Mouse (Mus musculus) left cerebral cortex, postnatal 4 days (tissue): Measurements from ENCODE around the gene Zfp2. TPM values are rescaled to one million over a fixed set of nuclear protein-coding genes. Genes with fewer than 3 reads are reported as not detected.

Experiments
- DNase-seq: peaks from one replicate; pipeline ENCODE4 v3.0.0-alpha.2; 2022
- intact Hi-C: fragments of 180-260 bp; cut with DNase I; formaldehyde crosslinking; loops from one replicate; pipeline ENCODE4 v1.15.1; 2025
- total RNA-seq, 2 experiments: library from RNA; stranded (reverse); gene quantifications; 2 replicates each; pipeline ENCODE4 v1.2.3; 2021

The Zfp2 gene
- 10 to 100 TPM; 33.7 to 39.2 TPM for total RNA-seq

DNA sequence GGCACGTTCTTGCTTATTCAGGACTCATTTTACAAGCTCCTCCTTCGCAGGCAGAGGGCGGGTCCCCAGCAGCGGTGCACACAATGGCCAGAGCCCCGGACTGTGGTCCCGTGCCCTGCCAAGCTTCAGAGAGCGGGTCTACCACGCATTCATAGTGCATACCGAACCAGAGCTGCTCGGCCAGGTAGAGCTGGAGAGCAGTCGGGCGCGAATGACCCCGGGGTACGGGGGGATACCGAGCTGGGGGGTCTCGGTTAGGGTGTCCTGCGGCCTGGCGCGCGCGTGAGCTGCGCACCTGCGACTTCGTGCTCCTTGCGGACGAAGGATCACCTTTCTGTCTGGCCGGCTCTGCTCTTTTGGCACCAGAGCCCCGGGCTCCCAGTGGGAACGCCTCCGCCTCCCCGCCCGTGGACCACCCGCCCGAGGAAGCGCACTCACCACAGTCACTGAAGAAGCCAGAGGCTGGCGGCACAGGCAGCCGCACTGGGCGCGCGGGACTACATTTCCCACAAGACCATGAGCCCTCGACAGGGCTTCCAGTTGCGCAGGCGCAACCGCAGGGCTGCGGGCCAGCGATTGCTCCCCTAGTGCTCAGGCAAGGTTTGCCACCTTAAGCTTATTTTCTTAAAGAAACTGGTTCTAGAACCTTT is at the start of gene Zfp2:
Gene Zfp2 (minus strand): TSS at position 495 of the 650 bp plus-strand sequence.
- peak; percentile 95 for DNase-seq
- intact Hi-C loops = no loop called here

DNA sequence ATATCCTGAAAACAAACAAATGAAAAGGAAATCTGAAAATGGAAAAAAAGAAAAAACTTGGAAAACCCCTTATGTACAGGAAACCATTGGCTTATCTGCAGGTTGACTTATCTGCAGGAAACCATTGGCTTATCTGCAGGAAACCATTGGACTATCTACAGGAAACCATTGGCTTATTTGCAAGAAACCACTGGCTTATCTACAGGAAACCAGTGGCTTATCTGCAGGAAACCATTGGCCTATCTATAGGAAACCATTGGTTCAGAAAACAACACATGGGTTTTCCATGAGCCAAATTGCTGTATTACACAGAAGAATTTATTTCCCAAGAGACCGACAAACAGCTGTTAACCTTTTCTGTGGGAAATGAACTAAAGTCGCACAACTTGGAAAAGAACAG is 48.9 kb upstream of the Zfp2 start:
- no peak for DNase-seq
- intact Hi-C loops = no loop called here

DNA sequence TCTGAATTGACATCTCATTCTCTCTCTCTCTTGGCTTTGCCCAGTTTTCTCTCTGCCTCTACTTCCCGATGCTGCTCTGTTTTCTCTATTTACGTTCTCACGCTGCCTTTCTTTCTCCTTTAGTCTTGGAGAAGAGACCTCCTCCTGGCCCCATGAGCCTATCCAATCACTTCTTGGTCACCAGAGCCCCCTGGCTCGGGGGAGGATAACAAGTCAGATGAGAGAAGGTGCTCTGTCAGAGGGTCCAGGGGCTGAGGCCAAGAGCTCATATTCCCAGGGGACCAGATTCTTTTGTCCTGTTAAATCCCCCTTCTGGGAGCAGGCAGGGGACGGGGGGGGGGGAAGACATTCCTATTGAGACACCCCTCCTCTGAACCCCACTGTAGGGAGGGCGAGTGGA is 37.7 kb upstream of the Zfp2 start, which contains the start of gene Prop1:
Gene Prop1 (minus strand): TSS at position 101 of the 400 bp plus-strand sequence.
- intact Hi-C loops = no loop called here
- DNase-seq = no peak

DNA sequence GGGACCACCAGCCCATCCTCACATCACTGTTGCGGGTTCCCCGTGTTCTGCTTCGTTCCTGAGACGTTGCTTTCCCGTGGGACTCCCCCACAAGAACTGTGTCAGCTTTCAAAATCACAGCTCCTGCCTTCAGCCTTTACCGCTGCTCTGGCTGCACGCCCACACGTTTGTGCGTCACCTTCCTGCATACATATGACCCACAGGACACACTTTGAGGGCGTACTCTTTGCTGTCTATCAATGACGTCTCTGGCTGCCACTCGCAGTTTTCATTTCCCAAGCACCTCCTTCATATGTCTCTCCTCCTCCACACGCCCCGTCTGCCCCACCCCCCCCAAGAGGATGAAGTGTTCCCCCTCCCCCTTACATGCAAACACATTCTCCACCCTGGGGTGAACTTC is 36.3 kb upstream of the Zfp2 start:
- intact Hi-C loops = no loop called here
- DNase-seq = no peak

DNA sequence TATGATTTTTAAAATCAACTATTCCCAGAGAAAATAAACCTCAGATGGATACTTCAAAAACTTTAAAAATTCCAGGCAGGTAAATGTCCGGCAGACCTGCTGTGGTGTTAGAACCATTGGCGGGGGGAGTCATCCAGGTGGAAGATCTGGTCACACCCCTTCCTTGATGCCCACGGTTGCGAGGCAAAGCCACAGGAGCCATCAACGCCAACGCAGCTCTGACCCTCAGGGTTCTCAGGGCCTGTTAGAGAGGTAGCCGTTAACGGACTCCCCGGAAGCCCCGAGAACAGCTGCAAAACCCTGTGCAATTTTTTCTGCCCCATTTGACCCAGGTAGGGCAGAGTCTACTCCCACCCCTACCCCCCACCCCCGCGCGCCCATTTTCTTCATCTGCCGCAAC is 27.5 kb upstream of the Zfp2 start, which contains the start of gene 4933414I15Rik:
Gene 4933414I15Rik (minus strand): TSS at position 260 of the 400 bp plus-strand sequence.
- intact Hi-C loops = loop anchor here (5.0 kb wide), 3 partner anchors 89 to 319 kb away; partner anchors contain the start of genes BC049762 and Clk4

DNA sequence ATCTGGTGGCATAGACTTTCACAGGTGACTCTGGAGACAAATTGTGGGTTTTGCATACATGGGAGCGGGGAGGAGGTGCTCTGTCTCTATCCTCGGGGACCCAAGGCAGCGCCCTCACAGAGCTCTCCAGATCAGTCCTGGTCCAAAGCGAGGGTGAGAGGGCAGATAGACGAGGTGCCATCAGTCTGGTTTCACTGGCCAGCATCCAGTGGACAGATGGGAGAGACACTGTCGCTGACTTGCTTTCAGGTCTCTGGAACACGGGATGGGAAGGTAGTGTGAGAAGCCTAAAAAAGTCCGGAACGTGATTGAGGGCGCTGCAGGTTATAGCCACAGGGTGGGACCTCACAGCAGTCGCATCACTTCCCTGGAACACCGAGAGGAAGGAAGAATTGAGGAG is 26.4 kb upstream of the Zfp2 start:
- no peak for DNase-seq
- intact Hi-C loops = loop anchor here (5.0 kb wide), 3 partner anchors 90 to 320 kb away; partner anchors contain the start of genes BC049762 and Clk4

More for the DNA sequence above, 27.5 kb upstream of the Zfp2 start, which contains the start of gene 4933414I15Rik:
- no peak for DNase-seq

DNA sequence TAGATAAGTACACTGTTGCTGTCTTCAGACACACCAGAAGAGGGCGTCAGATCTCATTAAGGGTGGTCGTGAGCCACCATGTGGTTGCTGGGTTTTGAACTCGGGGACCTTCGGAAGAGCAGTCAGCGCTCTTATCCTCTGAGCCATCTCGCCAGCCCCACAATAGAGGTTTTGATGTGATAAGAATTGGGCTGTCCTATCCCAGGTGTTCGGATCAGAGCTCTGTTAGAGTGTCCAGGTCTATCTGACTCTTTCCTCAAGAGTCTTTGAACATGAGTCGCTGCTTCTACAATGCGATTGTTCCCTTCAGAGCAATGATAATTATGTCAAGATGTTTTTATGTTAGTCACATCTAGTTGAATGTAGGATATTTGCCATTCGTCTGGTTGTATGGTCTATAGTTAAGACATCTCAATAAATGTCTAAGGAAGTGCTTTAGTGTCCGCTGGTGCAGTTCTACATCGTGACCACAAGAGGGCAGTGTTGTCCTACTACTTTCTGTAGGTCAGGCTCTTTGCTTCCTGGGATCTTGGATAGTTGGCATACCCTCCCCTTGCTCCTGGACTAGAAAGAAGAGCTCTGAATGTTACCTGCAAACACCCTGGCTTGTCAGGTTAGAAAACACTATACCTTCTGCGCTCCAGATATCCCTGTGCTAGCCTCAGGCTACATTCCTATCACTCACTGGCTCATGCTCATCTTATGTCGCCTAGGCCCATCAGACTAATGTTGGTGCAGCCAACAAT is 23.8 kb upstream of the Zfp2 start:
- peak; percentile 20 for DNase-seq
- intact Hi-C loops = loop anchor here (5.0 kb wide), 3 partner anchors 93 to 323 kb away; partner anchors contain the start of genes BC049762 and Clk4

DNA sequence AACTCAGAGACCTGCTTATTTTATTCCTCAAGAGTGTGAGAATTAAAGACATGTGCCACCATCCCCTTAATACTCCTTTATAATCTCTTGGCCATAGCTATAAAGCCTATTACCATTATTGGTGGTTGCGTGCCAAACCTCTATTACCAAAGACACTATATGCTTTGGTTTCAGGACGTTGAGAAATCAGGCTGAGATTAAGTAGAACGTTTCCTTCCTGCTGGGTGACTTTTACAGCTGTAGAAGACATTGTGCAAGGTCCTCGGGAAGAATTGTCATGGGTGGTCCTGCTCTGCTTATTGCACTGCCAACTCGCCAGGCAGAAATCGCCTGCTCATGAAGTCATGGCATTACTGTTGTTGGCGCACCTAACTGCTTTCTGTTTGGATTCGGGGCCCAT is 22.5 kb upstream of the Zfp2 start:
- DNase-seq = no peak
- intact Hi-C loops = no loop called here

DNA sequence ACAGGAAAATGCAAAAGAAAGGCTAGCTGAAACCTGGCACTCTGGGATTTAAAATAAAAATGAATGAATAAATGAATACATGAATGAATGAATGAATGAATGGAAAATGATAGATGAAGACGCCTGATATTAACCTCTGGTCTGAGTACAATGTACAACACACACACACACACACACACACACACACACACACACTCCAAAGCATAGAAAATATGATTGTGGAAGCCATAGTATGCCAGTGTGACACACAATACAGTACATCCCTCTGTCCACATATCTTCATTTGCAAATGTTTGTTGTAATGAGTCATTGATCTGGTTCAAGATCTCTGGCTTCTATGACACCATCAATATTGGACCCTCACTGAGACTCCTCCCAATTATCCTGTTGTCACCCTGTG is 16.1 kb upstream of the Zfp2 start:
- intact Hi-C loops = no loop called here
- DNase-seq = no peak

DNA sequence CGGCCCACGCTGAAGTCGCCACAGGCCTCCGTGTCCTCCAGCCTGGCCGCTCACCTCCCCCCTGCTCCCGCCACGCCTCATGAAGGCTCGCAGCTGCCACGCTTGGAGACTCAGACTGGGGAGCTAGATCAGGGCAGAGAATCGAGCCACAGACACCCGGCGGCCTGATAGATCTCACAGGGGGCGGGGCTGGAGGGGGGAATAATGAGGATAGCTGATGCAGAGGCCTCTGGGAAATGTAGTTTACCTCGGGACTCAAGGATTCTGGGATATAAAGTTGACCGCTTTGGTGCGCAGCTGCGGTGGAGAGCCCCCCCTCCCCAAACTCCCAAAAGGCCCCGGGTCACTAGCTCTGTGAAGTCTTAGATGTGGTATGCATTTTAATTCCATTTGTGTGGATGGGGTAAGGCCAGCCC is 15.5 kb upstream of the Zfp2 start, which contains the start of gene Zfp354b:
Gene Zfp354b (minus strand): TSS at position 183 of the 416 bp plus-strand sequence.
- intact Hi-C loops = no loop called here
- DNase-seq = peak; percentile 92

DNA sequence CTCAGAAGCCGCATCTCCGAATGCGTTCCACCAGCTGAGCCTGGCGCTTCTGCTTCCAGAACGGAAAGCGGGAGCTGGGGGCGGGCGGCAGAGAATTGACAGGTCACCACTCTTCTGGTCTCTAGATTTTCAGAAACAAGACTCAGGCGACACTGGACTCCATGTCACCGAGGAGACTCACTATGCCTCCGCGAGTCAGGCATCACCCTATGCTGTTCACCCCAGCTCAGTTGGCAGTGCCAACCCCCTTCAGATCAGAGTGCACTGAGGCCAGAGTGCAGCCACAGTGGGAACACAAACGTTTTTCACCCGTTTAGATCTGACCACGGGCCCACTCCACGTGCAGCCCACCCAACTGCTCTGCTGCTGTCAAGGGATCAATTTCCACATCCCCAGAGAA is 15.1 kb upstream of the Zfp2 start:
- no peak for DNase-seq
- intact Hi-C loops = no loop called here

DNA sequence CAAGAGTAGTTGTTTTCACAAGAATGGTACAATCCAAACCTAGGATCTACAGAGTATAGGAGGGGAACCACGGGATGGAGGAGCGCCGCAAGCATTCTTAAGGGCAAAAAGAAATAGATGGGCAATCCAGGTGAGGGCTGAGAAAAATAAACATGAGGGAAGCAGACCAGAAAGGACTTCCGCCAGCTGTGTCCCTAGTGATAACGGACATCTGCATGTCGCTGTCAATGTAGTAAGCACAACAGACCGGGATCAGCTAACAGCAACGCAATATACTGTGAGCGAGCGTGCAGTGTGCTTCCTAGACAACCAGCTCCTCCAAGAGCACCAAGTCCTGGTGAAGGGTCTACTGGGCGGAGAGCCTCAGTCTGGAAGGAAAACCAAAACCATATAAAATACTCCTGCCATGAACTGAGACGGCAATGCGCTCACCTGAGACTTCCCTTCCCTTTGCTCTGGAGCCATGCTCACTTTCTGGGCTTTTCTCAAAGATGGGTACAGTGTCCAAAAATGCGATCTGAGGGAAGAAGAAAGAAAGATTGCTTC is 14.6 kb upstream of the Zfp2 start:
- no peak for DNase-seq
- intact Hi-C loops = no loop called here

DNA sequence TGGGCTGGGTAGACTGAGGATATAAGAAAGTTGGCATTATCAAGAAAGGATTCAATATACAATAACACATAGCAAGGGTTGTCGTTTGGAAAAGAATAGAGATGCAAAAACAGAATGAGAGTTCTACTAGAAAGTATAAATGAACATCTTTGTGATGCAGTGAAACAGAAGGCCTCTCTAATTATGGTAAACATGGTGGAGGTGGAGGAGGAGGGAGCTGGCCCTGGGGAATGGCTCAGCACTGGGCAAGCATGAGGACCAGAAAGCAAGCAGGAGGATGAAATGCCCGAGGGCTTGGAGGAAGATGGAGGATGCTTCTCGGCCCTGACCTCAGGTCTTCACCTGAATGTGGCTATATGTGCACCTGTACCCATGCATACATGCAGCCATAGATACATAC is 1.5 kb downstream of the Zfp2 start:
- intact Hi-C loops = no loop called here
- no peak for DNase-seq

DNA sequence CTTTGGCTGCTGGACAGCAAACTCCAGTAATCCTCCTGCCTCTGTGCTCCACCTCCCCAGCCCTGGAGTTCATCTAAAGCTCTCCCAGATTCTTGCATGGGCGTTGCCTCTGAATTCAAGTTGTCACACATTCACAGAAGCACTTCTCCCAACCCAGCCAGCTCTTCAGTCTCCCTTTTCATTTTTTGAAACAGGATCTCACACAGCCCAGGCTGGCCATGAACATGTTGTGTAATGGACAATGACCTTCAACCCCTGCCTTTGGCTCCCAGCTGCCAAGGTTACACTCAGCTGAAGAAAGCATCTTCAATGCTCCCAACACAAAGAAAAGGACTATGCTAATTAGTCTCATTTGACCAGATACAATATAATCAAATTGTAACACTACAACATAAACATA is 2.7 kb downstream of the Zfp2 start:
- DNase-seq = no peak
- intact Hi-C loops = no loop called here

DNA sequence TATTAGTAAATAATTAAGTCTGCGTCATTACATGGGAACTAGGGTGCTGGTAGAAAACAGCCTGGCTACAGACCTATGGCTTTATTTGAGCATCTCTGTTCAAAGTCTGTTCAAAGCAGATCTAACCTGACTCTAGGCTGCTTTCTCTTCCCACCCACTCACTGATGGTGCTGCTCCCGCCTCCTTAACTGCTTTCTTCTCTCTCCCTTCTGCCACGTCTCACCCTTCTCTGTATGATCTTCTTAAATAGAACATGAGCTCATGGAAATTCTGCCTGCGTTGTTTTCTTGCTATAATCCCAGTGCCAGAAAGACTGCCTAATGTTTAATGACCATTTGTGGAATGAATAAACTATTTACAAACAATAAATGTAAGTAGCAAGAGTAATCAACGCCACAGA is 7.8 kb downstream of the Zfp2 start:
- intact Hi-C loops = no loop called here
- DNase-seq = no peak

DNA sequence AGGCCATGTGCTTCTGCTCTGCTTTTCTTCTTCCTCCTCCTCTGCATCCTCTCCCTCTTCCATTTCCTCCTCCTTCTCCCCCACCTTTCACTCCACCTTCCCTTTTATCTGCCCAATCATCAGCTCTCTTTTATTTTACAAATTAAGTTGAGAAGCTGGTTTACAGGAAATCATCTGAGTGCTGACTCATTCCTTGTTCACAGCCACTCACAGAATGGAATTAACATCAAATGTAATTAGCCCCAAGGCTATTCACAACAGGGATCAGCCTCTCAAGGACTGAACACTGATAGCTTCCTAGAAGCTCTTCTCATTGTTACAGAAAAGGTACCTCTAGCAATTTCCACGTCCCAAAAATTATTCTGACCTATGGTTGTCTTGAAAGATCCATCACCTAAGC is 18.6 kb downstream of the Zfp2 start:
- intact Hi-C loops = no loop called here
- DNase-seq = no peak

DNA sequence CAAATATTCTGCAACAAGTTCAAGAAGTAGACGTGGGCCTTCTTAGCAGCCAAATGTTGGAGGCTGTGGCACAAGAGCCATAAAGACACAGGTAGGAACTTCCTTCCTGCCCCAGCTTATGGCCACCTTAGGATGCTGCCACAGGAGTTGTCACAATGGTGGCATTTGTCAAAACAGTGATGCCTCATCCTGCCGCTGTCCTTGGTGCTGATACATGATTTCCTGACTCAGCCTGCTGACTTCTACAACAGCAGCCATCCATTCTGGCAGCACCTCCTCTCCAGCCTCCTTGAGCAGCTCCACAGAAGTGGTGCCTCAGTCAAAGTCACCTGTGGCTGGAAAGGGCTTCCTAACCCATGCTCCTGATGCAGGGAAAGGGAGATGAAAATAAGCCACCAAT is 23.5 kb downstream of the Zfp2 start:
- intact Hi-C loops = no loop called here
- no peak for DNase-seq

DNA sequence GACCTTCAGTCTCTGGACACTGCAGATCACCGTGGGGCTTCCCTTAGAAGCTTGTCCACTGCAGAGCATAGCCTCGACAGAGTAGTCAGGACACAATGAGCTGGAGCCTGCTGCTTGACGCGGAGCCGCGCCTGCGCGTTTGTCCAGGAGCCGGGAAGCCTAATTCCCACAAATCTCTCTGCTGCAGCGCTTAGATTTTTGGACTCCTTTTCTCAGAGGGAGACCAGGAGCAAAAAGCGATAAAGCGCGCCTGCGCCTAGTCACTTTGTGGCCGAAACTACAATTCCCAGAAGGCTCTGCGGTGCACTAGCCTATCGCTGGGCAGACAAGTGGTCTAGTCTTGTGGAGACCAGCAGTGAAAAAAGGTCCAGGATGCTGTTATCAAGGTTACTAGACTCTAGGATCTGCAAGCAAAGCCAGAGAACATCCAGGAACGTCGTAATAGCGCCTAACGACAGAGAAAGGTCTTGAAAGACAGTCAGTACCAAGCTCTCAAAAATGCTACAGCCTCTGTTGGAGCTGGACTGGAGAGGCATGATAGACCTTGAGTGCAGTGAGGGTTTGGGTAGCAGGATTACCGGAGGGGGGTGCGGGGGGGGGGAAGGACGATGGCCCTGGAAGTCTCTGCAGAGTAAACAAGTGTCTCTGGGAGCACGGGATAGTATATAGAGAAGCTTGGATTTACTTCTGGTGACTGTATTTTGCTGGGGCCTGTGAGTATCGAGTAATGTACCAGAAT is 28.4 kb downstream of the Zfp2 start, which contains the start of gene Zfp454:
Gene Zfp454 (minus strand): TSS at position 262 of the 739 bp plus-strand sequence.
- DNase-seq = peak; percentile 92
- intact Hi-C loops = no loop called here

DNA sequence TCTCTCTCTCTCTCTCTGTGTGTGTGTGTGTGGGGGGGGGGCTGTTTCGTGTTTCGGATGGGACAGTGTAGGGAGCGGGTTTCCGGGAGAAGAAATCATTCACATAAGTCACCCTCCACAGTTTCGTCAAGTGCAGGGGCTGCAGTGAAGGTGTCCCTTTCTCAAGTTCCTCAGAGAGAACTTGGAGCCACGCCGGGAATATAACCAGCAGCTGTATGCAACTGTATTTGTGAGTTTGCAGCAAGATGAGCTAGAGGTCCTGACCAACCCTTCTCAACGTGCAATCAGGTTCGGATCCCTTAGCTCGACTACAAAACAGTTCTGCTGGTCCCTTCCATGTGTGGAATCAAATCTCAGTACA is 29.1 kb downstream of the Zfp2 start:
- intact Hi-C loops = no loop called here
- no peak for DNase-seq

DNA sequence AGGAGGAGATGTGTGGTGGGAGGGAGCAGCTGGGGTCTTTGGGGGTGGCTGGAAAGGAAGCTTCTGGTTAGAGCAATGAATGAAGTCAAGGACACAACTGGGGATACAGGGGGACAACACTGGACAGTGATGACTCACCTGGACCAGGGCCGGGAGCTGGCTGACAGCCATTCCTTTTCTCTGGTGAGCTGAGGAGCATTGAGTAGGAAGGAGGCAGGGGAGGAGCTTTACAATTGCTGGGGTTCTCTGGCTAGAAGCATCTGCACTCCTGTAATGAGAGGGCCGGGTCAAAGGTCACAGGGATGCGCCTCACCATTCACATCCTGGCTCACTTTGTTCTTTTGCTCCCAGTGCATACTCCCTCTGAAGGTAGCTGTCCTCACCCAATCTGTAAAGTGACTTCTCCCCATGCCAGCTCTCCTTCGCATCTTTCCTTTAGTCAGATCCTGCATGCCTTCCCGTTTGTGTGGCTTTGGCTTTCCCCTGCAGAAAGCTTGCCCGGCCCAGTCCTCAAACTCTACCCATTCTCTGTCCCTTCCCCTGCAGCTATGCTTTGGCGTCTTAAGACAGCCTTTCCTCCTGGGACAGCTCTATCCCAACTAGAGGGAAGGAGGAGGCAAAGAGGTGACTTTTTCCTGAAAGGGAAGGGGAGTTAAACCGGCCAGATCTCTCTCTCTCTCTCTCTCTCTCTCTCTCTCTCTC is 29.6 kb downstream of the Zfp2 start:
- DNase-seq = peak; percentile 15

More for the DNA sequence above, 29.6 kb downstream of the Zfp2 start:
- intact Hi-C loops = no loop called here
